Mouse (Mus musculus): ENCODE measurements at regions not wholly inside any gene's neighbourhood (a gene's known extent, or its start where the extent isn't known, plus 50 kb on each side); places are given as distances from the start of the nearest gene placed in this dataset.

- DNase-seq (ENCODE audit: low spot score) (no peak), ATAC-seq (ENCODE audit: low FRiP score) (no peak)
- Histone ChIP-seq H3K27ac (ENCODE audit: low read depth, low read length) (no peak overlapping the region), H3K4me2 (replicated peaks; ENCODE audit: low read depth, low read length) (no peak overlapping the region), H3K9ac (ENCODE audit: low read depth, low read length) (no peak overlapping the region), H3K4me3 (ENCODE audit: low read depth, low read length) (no peak overlapping the region), H3K9me3 (ENCODE audit: control insufficient read depth, low read length) (no peaks in the 10 kb centered on the region), H3K27me3 (ENCODE audit: control insufficient read depth, insufficient read depth, low read length) (no peaks in the 10 kb centered on the region), H3K4me1 (replicated peaks; ENCODE audit: control insufficient read depth, insufficient read depth, low read length) (no peaks in the 10 kb centered on the region), H3K36me3 (ENCODE audit: control insufficient read depth, insufficient read depth, low read length) (no peaks in the 10 kb centered on the region)
- WGBS, result 90% methylated on average over 5 of the region's 5 CpGs
These were observed 102.9 kb downstream of the Mbip start for GRCm38 (mm10) chr12:56242803-56243202.

GRCm38 (mm10) chr12:56241735-56242134 lies 104.0 kb downstream of the Mbip start:
- 25% methylated on average over 5 of the region's 5 CpGs for WGBS
- H3K9ac ChIP-seq (ENCODE audit: low read depth, low read length), result no peak overlapping the region
- H3K4me2 ChIP-seq (replicated peaks; ENCODE audit: low read depth, low read length), result no peak overlapping the region
- ATAC-seq (ENCODE audit: low FRiP score), result no peak
- no peak overlapping the region for H3K27ac ChIP-seq (ENCODE audit: low read depth, low read length)
- H3K36me3 ChIP-seq (ENCODE audit: control insufficient read depth, insufficient read depth, low read length), result no peaks in the 10 kb centered on the region
- H3K4me3 ChIP-seq (ENCODE audit: low read depth, low read length), result no peak overlapping the region
- H3K9me3 ChIP-seq (ENCODE audit: control insufficient read depth, low read length), result no peaks in the 10 kb centered on the region
- peak; percentile 69 for DNase-seq (ENCODE audit: low spot score)
- H3K27me3 ChIP-seq (ENCODE audit: control insufficient read depth, insufficient read depth, low read length), result no peaks in the 10 kb centered on the region
- no peaks in the 10 kb centered on the region for H3K4me1 ChIP-seq (replicated peaks; ENCODE audit: control insufficient read depth, insufficient read depth, low read length)

- Histone ChIP-seq H3K9ac (ENCODE audit: low read depth, low read length) (no peak overlapping the region), H3K4me2 (replicated peaks; ENCODE audit: low read depth, low read length) (no peak overlapping the region), H3K4me1 (replicated peaks; ENCODE audit: control insufficient read depth, insufficient read depth, low read length) (no peaks in the 10 kb centered on the region), H3K9me3 (ENCODE audit: control insufficient read depth, low read length) (no peaks in the 10 kb centered on the region), H3K27me3 (ENCODE audit: control insufficient read depth, insufficient read depth, low read length) (no peaks in the 10 kb centered on the region), H3K36me3 (ENCODE audit: control insufficient read depth, insufficient read depth, low read length) (no peaks in the 10 kb centered on the region), H3K4me3 (ENCODE audit: low read depth, low read length) (no peak overlapping the region), H3K27ac (ENCODE audit: low read depth, low read length) (no peak overlapping the region)
- DNase-seq (ENCODE audit: low spot score), result peak; percentile 28
- WGBS, result 34% methylated on average over 12 of the region's 12 CpGs
- ATAC-seq (ENCODE audit: low FRiP score), result no peak
These were observed 105.5 kb downstream of the Mbip start for GRCm38 (mm10) chr12:56240206-56240605.

- Histone ChIP-seq H3K27ac (ENCODE audit: low read depth, low read length) (no peak overlapping the region), H3K4me3 (ENCODE audit: low read depth, low read length) (no peak overlapping the region), H3K4me2 (replicated peaks; ENCODE audit: low read depth, low read length) (no peak overlapping the region), H3K27me3 (ENCODE audit: control insufficient read depth, insufficient read depth, low read length) (no peaks in the 10 kb centered on the region), H3K9me3 (ENCODE audit: control insufficient read depth, low read length) (no peaks in the 10 kb centered on the region), H3K36me3 (ENCODE audit: control insufficient read depth, insufficient read depth, low read length) (no peaks in the 10 kb centered on the region), H3K9ac (ENCODE audit: low read depth, low read length) (no peak overlapping the region), H3K4me1 (replicated peaks; ENCODE audit: control insufficient read depth, insufficient read depth, low read length) (no peaks in the 10 kb centered on the region)
- WGBS, result 77% methylated on average over 6 of the region's 6 CpGs
- ATAC-seq (ENCODE audit: low FRiP score) (no peak), DNase-seq (ENCODE audit: low spot score) (no peak)
These were observed 111.1 kb downstream of the Mbip start for GRCm38 (mm10) chr12:56234571-56234970.

GRCm38 (mm10) chr12:56233209-56233608 lies 112.5 kb downstream of the Mbip start:
- DNase-seq (ENCODE audit: low spot score) (no peak), ATAC-seq (ENCODE audit: low FRiP score) (no peak)
- no peaks in the 10 kb centered on the region for H3K36me3 ChIP-seq (ENCODE audit: control insufficient read depth, insufficient read depth, low read length)
- no peaks in the 10 kb centered on the region for H3K9me3 ChIP-seq (ENCODE audit: control insufficient read depth, low read length)
- no peak overlapping the region for H3K27ac ChIP-seq (ENCODE audit: low read depth, low read length)
- no peak overlapping the region for H3K4me2 ChIP-seq (replicated peaks; ENCODE audit: low read depth, low read length)
- no peaks in the 10 kb centered on the region for H3K27me3 ChIP-seq (ENCODE audit: control insufficient read depth, insufficient read depth, low read length)
- H3K9ac ChIP-seq (ENCODE audit: low read depth, low read length), result no peak overlapping the region
- H3K4me1 ChIP-seq (replicated peaks; ENCODE audit: control insufficient read depth, insufficient read depth, low read length), result no peaks in the 10 kb centered on the region
- H3K4me3 ChIP-seq (ENCODE audit: low read depth, low read length), result no peak overlapping the region

- 91% methylated on average over 3 of the region's 3 CpGs for WGBS
- no peak overlapping the region for H3K9ac ChIP-seq (ENCODE audit: low read depth, low read length)
- no peak overlapping the region for H3K27ac ChIP-seq (ENCODE audit: low read depth, low read length)
- no peaks in the 10 kb centered on the region for H3K9me3 ChIP-seq (ENCODE audit: control insufficient read depth, low read length)
- no peaks in the 10 kb centered on the region for H3K4me1 ChIP-seq (replicated peaks; ENCODE audit: control insufficient read depth, insufficient read depth, low read length)
- no peak overlapping the region for H3K4me2 ChIP-seq (replicated peaks; ENCODE audit: low read depth, low read length)
- H3K27me3 ChIP-seq (ENCODE audit: control insufficient read depth, insufficient read depth, low read length), result no peaks in the 10 kb centered on the region
- DNase-seq (ENCODE audit: low spot score) (no peak), ATAC-seq (ENCODE audit: low FRiP score) (no peak)
- H3K36me3 ChIP-seq (ENCODE audit: control insufficient read depth, insufficient read depth, low read length), result no peaks in the 10 kb centered on the region
- H3K4me3 ChIP-seq (ENCODE audit: low read depth, low read length), result no peak overlapping the region
These were observed 121.4 kb downstream of the Mbip start for GRCm38 (mm10) chr12:56224142-56224895.

GRCm38 (mm10) chr12:56193524-56193923 lies 152.2 kb downstream of the Mbip start:
- Histone ChIP-seq H3K4me3 (ENCODE audit: low read depth, low read length) (no peak overlapping the region), H3K4me2 (replicated peaks; ENCODE audit: low read depth, low read length) (no peak overlapping the region), H3K4me1 (replicated peaks; ENCODE audit: control insufficient read depth, insufficient read depth, low read length) (no peaks in the 10 kb centered on the region), H3K9me3 (ENCODE audit: control insufficient read depth, low read length) (no peaks in the 10 kb centered on the region; the same call in 1 of the 2 replicates), H3K27me3 (ENCODE audit: control insufficient read depth, insufficient read depth, low read length) (no peaks in the 10 kb centered on the region), H3K36me3 (ENCODE audit: control insufficient read depth, insufficient read depth, low read length) (no peaks in the 10 kb centered on the region), H3K27ac (ENCODE audit: low read depth, low read length) (no peak overlapping the region), H3K9ac (ENCODE audit: low read depth, low read length) (no peak overlapping the region)
- WGBS, result 84% methylated on average over 3 of the region's 3 CpGs
- DNase-seq (ENCODE audit: low spot score), result no peak
- no peak for ATAC-seq (ENCODE audit: low FRiP score)

GRCm38 (mm10) chr12:56189562-56189961 lies 156.1 kb downstream of the Mbip start:
- H3K4me3 ChIP-seq (ENCODE audit: low read depth, low read length), result no peak overlapping the region
- no peaks in the 10 kb centered on the region; the same call in 1 of the 2 replicates for H3K9me3 ChIP-seq (ENCODE audit: control insufficient read depth, low read length)
- whole genome bisulfite sequencing, result 87% methylated on average over 12 of the region's 12 CpGs
- H3K4me2 ChIP-seq (replicated peaks; ENCODE audit: low read depth, low read length), result no peak overlapping the region
- no peak for DNase-seq (ENCODE audit: low spot score)
- H3K27me3 ChIP-seq (ENCODE audit: control insufficient read depth, insufficient read depth, low read length), result no peaks in the 10 kb centered on the region
- no peak overlapping the region for H3K9ac ChIP-seq (ENCODE audit: low read depth, low read length)
- H3K4me1 ChIP-seq (replicated peaks; ENCODE audit: control insufficient read depth, insufficient read depth, low read length), result no peaks in the 10 kb centered on the region
- ATAC-seq (ENCODE audit: low FRiP score), result no peak
- no peak overlapping the region for H3K27ac ChIP-seq (ENCODE audit: low read depth, low read length)
- no peaks in the 10 kb centered on the region for H3K36me3 ChIP-seq (ENCODE audit: control insufficient read depth, insufficient read depth, low read length)

GRCm38 (mm10) chr12:56160736-56161135 lies 185.0 kb downstream of the Mbip start:
- H3K36me3 ChIP-seq (ENCODE audit: control insufficient read depth, insufficient read depth, low read length), result no peaks in the 10 kb centered on the region
- H3K27me3 ChIP-seq (ENCODE audit: control insufficient read depth, insufficient read depth, low read length), result no peaks in the 10 kb centered on the region
- no peak for ATAC-seq (ENCODE audit: low FRiP score)
- H3K27ac ChIP-seq (ENCODE audit: low read depth, low read length), result no peak overlapping the region
- DNase-seq (ENCODE audit: low spot score), result no peak
- no peaks in the 10 kb centered on the region for H3K9me3 ChIP-seq (ENCODE audit: control insufficient read depth, low read length)
- WGBS, result 74% methylated on average over 3 of the region's 3 CpGs
- no peaks in the 10 kb centered on the region for H3K4me1 ChIP-seq (replicated peaks; ENCODE audit: control insufficient read depth, insufficient read depth, low read length)
- H3K4me2 ChIP-seq (replicated peaks; ENCODE audit: low read depth, low read length), result no peak overlapping the region
- no peak overlapping the region for H3K4me3 ChIP-seq (ENCODE audit: low read depth, low read length)
- H3K9ac ChIP-seq (ENCODE audit: low read depth, low read length), result no peak overlapping the region
